Mouse (Mus musculus): ENCODE measurements around the gene Tmem274. TPM values are rescaled to one million over a fixed set of nuclear protein-coding genes. Genes with fewer than 3 reads are reported as not detected.
"Not testable (repeated sequence)": the region's sequence is repeated elsewhere in the genome, so short reads cannot be mapped to it uniquely, and the experiment has no call there.

Gene Tmem274
- not detected for total RNA-seq (2022)

DNA sequence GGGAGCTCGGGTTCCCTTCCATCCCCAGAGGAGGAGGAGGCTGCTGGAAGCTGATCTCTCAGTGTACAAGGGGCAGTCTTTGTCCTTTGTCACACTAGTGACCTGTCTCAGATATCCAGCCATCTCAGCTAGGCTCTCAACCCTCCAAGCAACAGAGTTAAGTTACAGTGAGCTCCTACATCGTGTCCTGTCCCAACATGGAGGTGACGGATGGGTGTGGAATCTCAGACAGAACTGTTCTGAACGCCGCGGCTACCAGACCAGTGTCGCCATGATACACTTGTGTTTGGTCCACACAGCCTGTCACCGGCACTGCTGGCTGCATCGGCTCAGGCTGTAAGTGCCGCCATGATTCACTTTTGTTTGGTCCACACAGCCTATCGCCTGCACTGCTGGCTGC is at the start of gene Tmem274:
Tmem274 (plus strand) TSS at position 301 of the 400 bp plus-strand sequence.
- no peak for DNase-seq (ENCODE audit: low spot score in 2 of 2)

DNA sequence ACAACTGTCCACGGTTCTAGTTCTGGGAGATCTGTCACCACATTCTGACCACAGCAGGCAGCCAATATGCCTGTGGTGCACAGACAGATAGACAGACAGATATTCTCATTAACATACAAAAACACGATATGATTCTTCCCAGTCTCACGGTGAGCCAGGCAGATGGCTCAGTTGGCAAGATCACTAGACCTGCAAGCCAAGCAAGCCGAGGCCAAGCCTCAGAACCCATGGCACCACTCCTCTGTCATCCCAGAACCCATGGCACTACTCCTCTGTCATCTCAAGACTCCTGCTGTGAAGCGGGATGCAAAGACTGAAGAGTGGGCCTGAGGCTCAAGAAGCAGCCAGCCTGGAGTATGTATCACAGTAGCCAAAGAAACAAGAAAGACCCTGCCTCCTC is 47.6 kb upstream of the Tmem274 start:
- no peak for DNase-seq (ENCODE audit: low spot score in 2 of 2)

DNA sequence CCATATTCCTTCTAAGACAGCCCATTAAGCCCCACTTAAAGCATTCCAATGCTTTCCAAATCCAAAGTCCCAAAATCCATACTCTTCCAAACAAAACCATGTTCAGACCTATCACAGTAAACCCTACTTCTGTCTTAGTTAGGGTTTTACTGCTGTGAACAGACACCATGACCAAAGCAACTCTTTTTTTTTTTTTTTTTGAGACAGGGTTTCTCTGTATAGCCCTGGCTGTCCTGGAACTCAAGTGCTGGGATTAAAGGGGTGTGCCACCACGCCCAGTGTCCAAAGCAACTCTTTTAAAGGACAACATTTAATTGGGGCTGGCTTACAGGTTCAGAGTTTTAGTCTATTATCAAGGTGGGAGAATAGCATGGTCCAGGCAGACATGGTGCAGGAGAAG is 45.3 kb upstream of the Tmem274 start:
- DNase-seq (ENCODE audit: low spot score in 2 of 2): not testable (repeated sequence)

DNA sequence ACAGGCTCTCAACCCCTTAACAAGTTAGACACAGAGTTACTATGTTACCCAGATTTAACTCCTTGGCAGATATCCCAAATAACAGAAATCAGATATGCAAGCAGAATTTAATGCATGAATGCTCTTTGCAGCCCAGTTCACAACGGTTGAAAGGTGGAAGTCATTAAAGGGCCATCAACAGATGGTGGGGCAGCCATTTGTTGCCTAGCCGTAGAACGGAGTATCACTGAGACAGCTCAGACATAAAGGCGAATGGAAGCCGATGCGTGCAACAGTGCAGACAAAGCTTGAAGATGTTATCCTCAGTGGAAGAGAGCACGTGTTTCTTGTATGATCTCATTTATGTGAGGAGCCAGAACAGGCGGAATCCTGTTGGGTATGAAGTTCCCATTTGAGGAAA is 36.6 kb upstream of the Tmem274 start:
- DNase-seq (ENCODE audit: low spot score in 2 of 2): no peak

DNA sequence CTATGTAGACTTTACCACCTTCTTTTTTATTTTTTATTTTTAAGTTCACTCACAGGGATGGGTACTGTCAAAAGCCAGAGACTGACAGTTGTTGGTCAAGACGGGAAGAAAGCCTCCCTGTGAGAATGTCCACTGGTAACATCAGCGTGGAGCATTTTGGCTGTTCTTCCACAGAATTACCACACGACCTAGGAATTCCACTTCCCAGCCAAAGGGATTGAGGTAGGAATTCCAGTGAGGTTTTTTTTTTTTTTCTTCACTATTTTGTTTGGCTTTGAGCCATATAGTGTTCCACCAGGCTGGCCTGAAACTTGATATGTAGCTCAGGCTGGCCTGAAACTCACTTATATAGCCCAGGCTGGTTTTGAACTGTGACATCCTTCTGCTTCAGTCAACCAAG is 34.7 kb upstream of the Tmem274 start:
- no peak for DNase-seq (ENCODE audit: low spot score in 2 of 2)

DNA sequence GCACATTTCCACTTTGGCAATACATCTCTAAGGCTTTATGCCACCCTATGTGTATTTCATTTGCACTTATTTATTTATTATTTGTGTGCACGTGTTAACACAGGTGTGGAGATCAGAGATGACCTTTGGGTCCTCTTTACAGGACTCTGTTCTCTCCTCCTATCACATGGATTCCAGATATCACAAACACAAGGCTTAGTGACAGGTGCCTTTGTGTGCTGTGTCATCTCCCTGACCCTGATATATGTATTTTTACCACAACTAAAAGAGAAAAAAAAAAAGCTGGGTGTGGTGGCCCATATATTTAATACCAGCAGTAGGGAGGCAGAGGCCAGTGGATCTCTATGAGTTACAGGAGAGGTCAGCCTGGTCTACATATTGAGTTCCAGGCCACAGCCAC is 32.7 kb upstream of the Tmem274 start:
- DNase-seq (ENCODE audit: low spot score in 2 of 2): no peak

DNA sequence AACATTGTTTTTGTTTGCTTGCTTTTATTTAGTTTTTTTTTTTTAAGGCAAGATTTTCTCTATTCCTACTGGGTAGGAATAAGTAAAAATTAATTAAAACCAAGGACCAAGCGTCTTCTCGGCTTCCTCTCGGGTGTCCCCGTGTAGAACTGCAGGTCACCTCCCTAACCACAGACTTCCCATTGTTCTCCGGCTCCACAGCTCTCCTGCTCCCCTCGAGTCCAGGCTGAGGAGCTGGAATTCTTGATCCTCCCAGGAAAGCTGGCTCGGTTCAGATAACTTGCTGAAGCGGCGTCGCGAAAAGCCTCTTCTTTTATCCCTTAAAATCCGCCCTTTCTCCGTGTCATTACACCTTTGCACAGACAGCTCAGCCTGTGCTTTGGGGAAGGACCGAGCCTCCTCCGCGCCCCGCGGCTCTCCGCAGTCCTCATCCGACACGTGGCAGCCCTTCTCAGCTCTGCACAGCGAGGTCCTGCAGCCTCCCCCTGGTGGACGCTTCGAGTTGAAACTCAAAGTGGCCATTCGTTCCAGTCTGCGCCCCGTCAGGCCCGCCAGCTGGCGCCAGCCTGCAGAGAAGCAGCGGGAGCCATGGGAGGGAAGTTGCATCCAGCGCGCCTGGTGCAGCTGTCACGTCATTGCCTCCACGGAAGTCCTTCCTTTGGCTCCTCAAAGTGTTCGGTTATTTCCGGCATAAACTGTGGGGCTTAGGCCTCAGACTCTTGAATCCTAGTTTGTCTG is 32.0 kb upstream of the Tmem274 start:
- DNase-seq (ENCODE audit: low spot score in 2 of 2): peak; percentile 67 to 81

DNA sequence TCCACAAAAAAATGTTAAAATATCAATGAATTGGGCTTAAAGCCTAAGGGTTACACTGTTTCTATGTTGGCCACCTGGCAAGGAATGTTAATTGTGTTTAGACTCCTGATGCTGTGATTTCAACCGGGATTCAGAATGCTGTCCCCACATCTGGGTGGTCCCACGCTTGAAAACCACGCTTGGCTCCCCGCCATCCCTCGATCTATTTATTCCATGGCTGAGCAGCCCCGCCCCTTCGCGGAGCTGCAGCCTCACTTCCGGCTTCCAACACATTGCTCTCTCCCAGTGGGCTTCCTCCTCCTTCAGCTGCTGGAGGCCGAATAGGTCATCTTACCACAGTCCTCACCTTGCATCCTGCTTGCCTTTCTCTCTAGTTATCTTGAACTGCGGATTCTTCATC is 31.3 kb upstream of the Tmem274 start:
- DNase-seq (ENCODE audit: low spot score in 2 of 2): peak in 1 of 2 experiments; percentile 40

DNA sequence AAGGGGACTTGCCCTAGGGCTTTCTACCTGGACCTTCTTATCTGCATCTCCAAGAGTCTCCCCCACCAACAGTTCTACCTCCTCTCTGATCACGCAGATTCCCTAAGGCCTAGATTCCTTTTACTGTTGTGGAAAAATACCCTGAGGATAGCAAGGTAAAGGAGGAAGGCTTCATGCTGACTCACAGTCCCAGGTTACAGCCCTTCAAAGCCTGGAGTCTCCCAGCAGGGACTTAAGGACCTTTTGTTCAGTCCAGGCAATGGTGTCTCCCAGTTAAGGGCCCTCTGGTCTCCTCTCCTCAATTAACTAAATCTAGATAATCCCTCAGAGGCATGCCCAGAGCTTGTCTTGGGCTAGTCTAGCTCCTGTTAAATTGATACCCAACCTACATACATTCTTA is 30.9 kb upstream of the Tmem274 start:
- DNase-seq (ENCODE audit: low spot score in 2 of 2): no peak

DNA sequence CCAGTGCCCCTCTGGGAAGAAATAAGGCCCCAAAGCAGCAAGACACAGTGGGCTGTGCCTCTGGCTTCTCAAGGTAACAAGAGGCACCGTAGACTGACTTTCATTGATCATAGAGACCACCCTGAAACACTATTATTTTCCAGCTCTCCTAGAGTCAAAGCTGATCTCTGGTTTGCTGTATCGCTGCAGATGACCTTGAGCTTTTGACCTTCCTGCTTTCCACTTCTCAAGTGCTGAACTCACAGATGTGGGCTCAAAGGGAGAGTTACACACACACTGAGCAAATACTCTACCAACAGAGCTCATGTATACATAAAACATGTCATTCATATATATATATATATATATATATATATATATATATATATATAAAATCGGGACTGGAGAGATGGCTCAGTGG is 26.5 kb upstream of the Tmem274 start:
- no peak for DNase-seq (ENCODE audit: low spot score in 2 of 2)

DNA sequence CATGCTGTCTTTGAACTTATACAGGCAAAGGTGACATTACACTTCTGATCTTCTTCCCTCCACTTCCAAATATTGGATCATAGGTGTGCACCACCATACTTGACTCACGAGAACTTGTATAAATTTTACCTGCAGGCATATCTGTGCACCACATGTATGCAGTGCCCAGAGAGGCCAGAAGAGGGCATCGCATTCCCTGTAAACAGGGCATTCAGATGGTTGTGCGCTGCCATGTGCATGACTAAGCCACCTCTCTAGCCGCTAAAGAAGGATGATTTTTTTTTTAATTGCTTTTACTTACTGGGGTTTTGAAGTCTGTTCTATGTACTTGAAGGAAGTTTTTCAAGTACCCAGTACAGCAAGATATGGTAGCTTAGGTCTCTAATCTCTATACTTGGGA is 23.5 kb upstream of the Tmem274 start:
- DNase-seq (ENCODE audit: low spot score in 2 of 2): no peak

DNA sequence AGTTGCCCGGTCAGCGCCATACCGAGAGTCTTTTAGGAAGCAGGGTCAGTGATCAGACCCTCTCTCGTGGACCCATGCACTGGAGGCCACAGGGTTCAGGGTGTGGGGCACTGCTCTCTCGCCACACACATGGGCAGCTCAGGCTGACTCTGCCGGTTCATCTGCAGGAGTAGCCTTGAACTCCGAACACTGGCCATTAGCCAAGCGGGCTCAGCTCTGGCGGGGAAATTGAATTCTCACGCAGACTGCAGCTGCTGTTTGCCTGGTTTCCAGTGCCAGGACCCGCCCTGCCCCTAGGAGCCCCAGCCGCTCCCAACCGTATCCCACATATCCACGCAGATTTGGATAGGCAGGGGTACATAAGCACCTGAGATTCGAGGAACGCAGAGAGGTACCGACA is 22.9 kb upstream of the Tmem274 start:
- DNase-seq (ENCODE audit: low spot score in 2 of 2): no peak

DNA sequence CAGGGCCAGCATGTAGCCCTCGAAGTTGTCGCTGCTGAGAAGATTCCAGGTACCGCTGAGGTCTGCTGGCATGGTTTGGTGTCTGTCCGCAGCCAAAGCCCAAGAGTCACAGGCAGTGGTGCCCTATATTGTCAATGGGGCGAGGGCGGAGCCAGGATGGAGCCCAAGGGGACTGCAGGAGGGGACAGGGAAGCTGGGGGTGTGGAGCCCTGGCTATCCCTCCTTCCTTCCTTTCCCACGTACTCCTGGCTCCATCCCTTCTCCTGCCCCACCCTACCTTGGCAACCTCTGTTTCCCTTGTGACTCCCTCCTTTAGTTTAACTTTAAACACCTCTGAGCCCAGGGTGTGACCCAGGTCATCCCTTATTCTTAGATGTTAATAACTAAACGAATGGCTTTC is 22.3 kb upstream of the Tmem274 start, which contains the start of gene Rbp7:
Rbp7 (minus strand) TSS at position 100 of the 400 bp plus-strand sequence.
- no peak for DNase-seq (ENCODE audit: low spot score in 2 of 2)

DNA sequence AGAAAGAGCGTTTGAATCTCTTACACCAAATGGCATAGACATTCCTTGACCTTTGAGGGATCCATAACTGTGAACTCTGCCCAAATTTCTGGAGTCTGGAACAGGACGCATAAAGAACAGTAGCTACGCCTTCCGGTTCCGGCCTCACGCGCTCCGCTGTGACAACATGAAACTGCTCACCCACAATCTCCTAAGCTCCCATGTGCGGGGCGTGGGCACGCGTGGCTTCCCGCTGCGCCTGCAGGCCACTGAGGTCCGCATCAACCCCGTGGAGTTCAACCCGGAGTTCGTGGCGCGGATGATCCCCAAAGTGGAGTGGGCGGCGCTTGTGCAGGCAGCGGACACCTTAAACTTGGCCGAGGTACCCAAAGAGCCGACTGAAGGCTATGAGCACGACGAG is 20.0 kb upstream of the Tmem274 start:
- not testable (repeated sequence) for DNase-seq (ENCODE audit: low spot score in 2 of 2)

DNA sequence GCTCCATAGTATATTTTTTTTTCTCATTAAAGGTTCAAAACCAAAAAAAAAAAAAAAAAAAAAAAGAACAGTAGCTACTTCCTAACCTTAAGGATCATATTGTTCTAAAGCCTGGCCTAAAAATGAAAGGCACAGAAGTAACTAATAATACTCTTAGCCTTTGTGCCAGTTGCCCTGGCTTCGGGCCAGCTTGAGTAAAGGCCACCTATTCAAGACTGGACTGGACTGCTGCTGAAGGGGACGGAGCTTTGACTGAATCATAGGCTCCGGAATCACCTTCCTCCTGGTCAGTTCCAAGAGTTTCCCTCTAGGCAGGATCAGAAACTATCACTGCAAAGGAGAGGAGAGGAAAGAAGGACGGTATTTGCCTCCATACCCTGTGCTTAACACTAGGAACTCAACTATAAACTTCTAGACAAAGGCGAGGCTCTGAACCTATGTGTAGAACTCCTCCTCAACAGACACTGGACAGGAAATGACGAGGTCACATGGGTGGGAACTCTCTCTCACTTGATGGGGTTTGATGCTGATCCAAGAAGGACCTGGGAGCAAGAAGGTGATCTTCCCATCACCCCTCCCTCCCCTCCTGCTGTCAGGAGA is 19.2 kb upstream of the Tmem274 start:
- DNase-seq (ENCODE audit: low spot score in 2 of 2): no peak

DNA sequence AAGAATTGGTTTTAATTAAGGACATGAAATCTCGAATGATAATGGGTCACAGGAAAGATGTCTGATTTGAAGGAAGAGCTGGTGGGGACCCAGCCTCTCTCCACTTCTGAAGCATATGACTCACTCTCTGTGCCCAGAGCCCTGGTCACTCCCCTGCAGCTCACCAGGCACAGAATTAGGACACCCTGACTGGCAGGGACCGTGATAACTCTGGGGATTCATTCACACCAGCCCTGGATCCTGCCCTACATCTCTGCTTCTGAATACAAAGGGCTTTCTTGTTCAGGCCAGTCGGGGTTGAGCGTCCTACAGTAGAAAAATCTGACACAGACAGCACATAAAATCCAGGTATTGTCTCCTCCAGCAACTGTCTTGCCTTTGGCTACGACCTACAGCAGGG is 18.7 kb upstream of the Tmem274 start:
- no peak for DNase-seq (ENCODE audit: low spot score in 2 of 2)

DNA sequence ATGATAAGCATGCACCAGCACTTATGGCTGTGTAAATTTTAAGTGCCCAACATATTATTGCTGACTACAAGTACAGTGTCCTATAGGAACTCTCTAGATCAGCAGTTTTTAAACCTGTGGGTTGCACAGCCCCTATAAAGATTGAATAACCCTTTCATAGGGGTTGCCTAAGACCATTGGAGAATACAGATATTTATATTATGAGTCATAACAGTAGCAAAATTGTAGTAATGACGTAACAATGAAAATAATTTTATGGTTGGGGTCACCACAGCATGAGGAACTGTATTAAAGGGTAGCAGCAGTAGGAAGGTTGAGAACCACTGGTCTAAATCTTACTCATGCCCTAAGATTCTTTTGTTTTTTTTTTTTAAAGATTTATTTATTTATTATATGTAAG is 17.8 kb upstream of the Tmem274 start:
- DNase-seq (ENCODE audit: low spot score in 2 of 2): no peak

DNA sequence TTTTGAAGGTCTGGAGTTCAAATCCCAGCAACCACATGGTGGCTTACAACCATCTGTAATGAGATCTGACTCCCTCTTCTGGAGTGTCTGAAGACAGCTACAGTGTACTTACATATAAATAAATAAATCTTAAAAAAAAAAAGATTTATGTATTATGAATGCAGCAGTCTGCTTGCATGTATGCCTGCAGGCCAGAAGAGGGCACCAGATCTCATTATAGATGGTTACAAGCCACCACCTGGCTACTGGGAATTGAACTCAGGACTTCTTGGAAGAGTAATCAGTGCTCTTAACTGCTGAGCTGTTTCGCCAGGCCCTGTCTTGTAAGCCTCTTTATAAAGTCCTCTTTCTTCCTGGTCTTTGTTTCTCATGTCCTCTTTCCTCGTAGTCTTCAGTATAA is 16.7 kb upstream of the Tmem274 start:
- DNase-seq (ENCODE audit: low spot score in 2 of 2): not testable (repeated sequence)

DNA sequence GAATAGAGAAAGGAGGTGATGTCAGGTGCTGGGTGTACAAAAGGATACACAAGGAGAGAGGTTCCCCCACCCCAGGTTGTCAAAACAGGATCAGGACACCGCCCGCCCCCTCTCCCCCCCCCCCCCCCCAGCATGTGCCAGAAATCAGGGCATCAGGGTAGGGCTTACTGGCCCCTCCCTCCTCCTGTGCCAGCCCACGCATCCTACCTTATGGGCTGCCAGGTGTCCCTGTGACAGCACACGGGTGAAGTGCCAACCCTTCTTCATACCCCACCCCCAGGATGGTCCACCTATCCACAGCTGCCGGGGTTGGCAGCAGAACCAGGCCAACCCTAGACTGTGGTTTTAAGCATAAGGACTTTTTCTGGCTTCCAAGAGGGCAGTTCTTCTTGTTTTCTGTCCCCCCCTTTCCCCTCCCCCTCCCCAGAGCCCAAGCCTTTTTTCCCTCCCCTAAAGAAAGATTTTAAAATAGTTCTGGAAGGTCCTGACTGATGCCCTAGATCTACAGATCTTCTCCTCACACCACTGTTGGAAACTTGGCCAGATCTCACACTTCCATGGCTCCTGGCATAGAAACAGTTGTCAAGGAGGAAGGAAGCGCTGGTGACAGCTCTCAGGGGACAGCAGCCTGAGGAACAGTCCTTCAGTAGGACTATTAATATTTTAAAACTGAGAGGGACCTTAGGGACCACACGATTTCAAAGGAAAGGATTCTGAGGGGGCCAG is 15.4 kb upstream of the Tmem274 start:
- no peak for DNase-seq (ENCODE audit: low spot score in 2 of 2)

DNA sequence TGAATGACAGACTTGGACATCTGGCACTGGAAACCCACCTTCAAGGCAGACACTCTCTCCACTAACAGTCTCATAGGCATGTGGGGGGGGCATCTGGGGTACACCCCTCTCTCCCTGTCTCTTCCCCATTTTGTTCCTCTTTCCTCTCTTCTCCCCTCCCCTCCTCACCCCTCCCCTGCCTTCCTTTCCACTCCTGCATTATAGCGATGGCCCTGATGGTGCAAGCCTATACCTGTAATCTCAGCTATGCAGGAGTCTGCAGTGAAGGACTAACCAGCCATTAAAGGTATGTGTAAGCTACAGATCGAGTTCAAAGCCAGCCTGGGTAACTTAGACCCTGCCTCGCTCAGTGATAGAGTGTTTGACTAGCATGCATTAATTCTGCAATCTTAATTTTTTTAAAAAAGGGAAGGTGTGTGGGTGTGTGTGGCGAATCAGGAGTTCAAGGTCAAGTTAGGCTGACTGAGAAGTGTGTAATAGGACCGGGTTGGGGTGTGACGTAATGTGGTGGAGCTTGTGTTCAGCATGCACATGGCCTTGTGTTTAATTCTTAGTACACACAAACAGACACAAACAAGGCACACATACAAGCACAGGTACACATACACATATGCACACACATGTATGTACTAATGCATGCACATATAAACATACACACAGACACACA is 14.7 kb upstream of the Tmem274 start:
- no peak for DNase-seq (ENCODE audit: low spot score in 2 of 2)

DNA sequence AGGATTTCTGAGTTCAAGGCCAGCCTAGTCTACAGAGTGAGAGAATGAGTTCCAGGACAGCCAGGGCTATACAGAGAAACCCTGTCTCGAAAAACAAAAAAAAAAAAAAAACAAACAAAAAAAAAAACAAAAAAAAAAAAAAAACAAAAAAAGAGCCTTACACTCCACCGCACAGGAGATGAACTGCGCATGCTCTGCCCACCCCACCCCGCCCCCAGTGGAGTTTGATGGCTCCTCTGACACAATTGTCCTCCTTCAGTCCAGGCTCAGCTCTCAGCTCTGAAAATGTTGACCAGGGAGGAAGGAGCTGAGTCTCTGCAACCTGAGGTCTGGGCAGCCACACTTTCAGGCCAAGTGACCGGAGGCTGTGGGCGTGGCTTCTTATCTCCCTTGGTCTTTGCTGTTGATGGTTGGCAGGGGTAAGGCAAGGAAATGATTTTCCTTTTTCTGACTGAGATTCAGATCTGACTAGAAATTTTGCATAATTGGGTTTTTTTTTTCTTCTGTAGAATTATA is 13.7 kb upstream of the Tmem274 start:
- DNase-seq (ENCODE audit: low spot score in 2 of 2): no peak

DNA sequence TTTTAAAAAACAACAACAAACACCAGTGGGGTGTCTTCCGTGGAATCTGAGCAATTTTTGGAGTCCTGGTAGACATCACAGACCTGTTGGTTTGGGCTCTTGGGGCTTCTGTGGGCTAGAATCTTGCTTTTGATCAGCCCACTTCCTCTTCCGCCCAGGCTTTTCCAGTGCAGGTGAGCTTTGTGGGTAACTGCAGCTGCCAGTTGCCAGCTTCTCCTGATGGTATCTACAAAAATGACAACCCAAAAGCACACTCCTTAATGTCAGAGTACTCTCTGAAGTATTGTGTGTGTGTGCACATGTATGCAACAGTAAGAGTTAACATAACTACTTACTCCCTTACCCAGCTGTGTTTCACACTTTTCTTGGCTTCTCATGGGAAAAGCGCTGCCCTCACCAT is 7.6 kb upstream of the Tmem274 start:
- DNase-seq (ENCODE audit: low spot score in 2 of 2): no peak

Data from left cerebral cortex, adult 8-10 months (tissue).